Comparison of ENCODE assay signal across 19 mouse cellular contexts in the genomic region with DNA sequence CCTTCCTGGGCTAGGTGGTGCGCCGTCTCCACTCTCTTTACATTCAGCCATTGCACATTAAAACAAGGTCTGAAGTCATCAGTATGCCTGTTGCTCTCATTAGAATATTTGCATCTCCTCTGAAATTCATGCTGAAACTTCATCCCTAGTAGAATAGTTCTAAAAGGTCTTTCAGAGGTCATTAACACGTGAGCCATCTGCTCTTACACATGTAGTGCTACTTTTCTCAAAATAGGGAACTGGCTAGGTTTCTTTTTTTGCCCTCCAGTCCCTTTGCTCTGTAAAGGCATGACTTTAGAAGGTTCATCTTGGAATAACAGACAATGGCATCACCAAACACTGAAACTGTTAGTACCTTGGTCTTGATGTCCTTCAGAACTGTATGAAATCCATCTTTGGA.
"Had no signal": no experiment of that assay in that cellular context is flagged by ENCODE, and none has a peak within 500 bp of the region (broad histone marks: within the 10 kb centered on the region; RNA-seq: fewer than 3 reads in every experiment).

No protein-coding gene starts in this region.

- ATAC-seq: midbrain, embryonic 16.5 days had no signal

- H3K4me2 ChIP-seq: lung, embryonic 14.5 days; midbrain, embryonic 12.5 days; neural tube, embryonic 13.5 days; neural tube, embryonic 15.5 days had no signal

- DNase-seq: lung, adult 18-20 months; lung, embryonic 14.5 days; lung, postnatal 10 days; midbrain, embryonic 14.5 days; retina, postnatal 1 day; right cerebral cortex, adult 18-20 months; right cerebral cortex, postnatal 25 days; right cerebral cortex, postnatal 4 days; spleen, adult 18-20 months; thymus, adult 18-20 months; thymus, postnatal 14 days; thymus, postnatal 36 days had no signal

- H3K36me3 ChIP-seq: midbrain, embryonic 12.5 days; neural tube, embryonic 13.5 days; neural tube, embryonic 15.5 days had no signal

- H3K27ac ChIP-seq: liver, embryonic 14.5 days; macrophage; midbrain, embryonic 12.5 days; neural tube, embryonic 13.5 days; neural tube, embryonic 15.5 days had no signal

- H3K27me3 ChIP-seq: midbrain, embryonic 12.5 days; neural tube, embryonic 13.5 days; neural tube, embryonic 15.5 days had no signal

- H3K9ac ChIP-seq: liver, embryonic 14.5 days; lung, embryonic 14.5 days; midbrain, embryonic 12.5 days; neural tube, embryonic 13.5 days; neural tube, embryonic 15.5 days had no signal

- H3K9me3 ChIP-seq: midbrain, embryonic 12.5 days; neural tube, embryonic 13.5 days; neural tube, embryonic 15.5 days had no signal

- H3K4me1 ChIP-seq: midbrain, embryonic 12.5 days; neural tube, embryonic 13.5 days; neural tube, embryonic 15.5 days had no signal

- H3K4me3 ChIP-seq: midbrain, embryonic 12.5 days; myocyte; neural tube, embryonic 13.5 days; neural tube, embryonic 15.5 days had no signal
